Mouse (Mus musculus): ENCODE data around the gene Pglyrp2.

Gene Pglyrp2

DNA sequence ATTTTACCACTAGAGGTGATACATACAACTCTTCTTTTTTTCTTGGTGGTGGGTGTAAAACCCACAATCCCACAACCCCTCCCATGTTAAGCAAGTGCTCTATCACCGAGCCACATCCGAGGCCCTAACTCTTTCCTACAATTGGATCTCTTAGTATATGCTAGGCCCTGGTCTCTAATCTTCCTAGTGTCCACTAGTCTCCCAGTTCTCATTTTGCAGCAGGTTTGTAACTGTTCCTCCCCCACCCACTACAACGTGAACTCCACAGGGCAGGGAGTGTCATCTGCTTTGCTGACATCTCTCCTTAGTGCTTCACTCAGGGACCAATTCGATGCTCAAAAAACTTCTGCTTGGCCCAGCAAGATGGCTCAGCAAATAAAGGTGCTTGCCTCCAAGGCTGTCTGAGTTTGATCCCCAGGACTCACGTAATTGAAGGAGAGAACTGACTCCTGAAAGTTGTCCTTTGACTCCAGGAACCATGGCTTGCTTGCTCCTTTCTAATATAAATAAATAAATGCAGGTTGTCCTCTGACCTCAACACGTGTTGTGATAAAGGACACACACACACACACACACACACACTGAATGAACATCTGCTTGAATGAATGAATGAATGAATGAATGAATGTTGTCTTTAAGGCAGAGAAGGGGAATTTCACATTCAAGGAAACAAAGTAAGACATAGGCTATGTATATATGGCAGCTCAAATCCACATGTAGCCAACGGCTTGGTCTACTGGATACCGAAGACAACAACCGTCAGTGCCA is 21.8 kb downstream of the Pglyrp2 start:
- DNase-seq (ENCODE audit: low read depth, low spot score) = no peak

DNA sequence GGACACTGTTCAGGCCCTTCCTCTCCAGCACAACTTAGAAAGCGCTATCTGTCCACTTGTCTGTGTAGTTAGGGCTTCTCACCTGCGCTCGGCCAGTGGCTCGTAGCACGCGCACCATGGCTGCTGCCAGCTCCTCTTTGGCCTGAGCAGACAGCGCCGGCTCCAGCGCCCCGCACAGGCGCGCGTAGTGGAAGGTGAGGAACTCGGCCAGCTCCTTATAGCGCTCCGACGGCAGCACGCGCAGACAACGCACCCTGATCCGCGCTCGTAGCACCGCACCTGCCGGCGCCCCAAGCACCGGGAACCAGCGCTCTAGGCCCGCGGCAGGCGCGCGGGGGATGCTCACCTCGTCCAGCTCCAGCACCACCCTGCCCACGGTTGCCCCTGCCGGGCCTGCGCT is 27.7 kb downstream of the Pglyrp2 start:
- no peak for DNase-seq (ENCODE audit: low read depth, low spot score)

DNA sequence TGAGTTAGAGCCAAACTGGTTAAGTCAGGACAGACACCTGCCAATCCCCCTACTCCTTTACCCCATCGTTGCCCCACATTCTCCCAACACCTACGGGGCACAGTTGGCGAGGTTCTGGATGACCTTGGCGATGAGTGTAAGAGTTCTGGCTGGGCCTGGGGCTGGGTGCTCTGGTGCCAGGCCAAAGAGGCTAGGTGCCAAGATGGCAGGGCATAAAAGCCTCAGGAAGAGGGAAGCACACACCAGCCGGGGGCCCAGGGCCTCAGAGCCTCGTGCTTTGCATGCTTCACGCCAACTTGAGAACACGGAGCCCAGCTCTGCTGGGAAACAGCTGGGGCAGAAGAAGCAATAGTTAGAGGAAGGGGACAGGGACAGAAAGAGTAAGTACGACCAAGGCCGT is 30.0 kb downstream of the Pglyrp2 start:
- DNase-seq (ENCODE audit: low read depth, low spot score) = no peak

DNA sequence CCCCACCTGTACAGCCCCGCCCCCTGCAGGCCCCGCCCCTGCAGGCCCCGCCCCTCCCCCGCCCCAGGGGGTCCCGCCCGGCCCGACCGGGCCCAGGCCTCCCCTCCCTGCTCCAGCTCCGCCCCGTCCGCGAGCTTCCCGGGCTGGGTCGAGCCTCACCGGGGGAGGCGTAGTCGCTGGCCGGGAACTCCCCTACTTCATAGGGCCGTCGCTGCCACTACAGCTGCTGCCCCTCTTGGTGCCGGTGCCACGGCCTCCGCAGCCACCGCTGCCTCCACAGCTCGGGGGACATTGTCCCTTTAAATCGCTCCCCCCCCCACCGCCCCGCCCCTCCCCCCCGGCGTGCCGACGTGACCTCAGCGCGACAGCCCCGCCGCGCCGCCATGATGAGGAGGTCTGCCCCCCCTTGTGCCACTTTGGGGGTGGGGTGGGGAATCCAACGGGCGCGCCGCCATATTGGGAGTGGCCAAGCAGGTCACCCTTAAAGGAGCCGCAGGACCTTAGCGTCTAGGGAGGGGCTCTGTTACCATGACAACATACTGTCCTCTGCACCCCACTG is 34.8 kb downstream of the Pglyrp2 start, which contains the start of gene Wiz:
Wiz (minus strand) TSS at position 339 of the 559 bp plus-strand sequence.
- peak; percentile 84 for DNase-seq (ENCODE audit: low read depth, low spot score)

DNA sequence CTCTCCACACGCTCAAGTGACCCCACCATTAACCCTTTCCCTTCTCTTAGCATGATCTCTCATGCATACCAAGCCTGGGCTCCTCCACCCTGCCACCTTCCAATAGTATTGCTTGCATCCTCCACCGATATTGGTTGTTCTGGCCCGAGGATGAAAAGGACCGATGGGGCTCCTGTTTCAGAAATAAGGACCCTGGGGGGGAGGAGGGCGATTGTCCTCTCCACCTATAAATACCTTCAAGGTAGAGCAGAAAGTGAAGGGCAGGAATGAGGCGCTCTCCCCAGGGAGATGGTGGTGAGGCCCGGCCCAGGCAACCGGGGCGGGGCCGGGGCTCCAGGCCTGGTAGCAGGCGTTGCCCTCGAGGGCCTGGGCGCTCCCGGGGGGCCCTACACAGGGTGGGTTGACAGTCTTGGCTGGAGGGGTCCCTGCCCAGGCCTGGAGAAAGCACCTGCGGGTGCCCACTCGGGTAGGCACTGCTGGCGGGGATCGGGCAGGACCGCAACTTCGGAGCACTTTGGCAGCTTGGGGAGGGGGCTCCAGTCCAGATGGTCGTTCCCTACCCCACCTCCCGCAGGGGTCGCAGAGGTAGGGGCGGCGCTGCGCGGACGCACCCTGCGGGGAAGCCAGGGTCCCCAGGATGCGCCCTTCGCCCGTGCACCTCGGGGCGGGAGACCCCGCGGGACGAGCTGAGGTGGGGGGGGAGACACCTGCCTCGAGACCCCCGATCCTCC is 35.4 kb downstream of the Pglyrp2 start:
- no peak for DNase-seq (ENCODE audit: low read depth, low spot score)

DNA sequence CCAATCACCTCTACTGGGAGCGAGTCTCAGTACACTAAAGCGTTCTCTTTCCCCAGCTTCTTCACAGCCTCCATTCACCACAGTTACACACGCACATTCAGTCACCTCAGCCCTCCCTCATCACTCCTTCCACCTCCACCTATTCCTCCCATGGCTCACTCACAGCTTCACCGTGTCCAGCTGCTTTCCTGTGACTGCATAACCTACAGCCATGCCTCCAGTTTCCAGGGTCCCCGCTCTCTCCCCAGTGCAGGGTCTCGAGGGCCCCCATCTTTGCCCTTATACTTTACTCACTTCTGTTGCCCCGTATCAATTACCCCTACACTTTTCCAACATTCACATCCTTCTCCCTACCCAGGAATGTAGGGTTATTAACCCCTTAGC is 36.0 kb downstream of the Pglyrp2 start:
- no peak for DNase-seq (ENCODE audit: low read depth, low spot score)

GRCm38 (mm10) chr17:32386659-32387432 is 37.1 kb downstream of the Pglyrp2 start:
- DNase-seq (ENCODE audit: low read depth, low spot score) = peak; percentile 28

DNA sequence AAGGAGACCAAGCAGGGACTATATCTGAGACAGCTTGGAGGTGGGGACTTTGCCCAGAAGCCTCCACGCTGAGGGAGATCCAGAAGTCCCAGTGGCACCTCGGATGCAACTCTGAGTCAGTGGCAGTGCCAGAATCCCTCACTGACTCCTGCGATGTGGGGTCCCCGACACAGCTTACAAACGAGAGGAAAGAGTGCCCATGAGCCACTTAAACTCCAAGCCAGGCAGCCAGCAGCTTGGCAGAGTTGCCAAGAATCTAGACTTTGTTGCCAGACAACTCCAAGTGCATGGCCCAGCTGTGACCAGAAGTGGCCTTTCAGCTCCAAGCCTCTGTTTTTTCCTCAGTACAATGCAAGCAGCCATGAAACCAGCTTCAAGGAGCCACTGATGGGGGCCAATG is 40.3 kb downstream of the Pglyrp2 start:
- no peak for DNase-seq (ENCODE audit: low read depth, low spot score)

- no peak for DNase-seq (ENCODE audit: low read depth, low spot score)
These were observed 41.4 kb downstream of the Pglyrp2 start for GRCm38 (mm10) chr17:32382576-32382975.

- DNase-seq (ENCODE audit: low read depth, low spot score) = no peak
These were observed 45.2 kb downstream of the Pglyrp2 start for GRCm38 (mm10) chr17:32378786-32379185.

DNA sequence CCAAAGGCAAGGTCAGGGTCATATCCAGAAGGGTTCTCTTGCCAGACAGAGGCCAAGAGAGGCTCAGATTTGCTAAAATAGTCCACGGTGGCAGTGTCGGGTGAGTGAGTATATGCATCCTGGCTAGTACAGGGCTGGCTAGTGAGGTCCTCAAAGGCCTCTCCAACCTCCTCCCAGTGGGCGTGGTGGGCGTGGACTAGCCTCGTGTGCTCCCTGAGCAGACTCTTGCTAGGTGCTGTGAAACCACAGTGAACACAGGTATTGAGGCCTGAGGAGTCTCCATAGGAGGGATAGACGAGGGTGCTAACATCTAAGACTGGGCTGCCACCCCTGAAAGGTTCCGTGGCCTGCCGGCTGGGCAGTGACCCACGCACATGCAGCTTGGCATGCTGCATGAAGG is 46.8 kb downstream of the Pglyrp2 start:
- DNase-seq (ENCODE audit: low read depth, low spot score) = no peak

GRCm38 (mm10) chr17:32376475-32376874 is 47.5 kb downstream of the Pglyrp2 start:
- no peak for DNase-seq (ENCODE audit: low read depth, low spot score)

- DNase-seq (ENCODE audit: low read depth, low spot score) = no peak
These were observed 54.9 kb downstream of the Pglyrp2 start for GRCm38 (mm10) chr17:32368991-32369578.

DNA sequence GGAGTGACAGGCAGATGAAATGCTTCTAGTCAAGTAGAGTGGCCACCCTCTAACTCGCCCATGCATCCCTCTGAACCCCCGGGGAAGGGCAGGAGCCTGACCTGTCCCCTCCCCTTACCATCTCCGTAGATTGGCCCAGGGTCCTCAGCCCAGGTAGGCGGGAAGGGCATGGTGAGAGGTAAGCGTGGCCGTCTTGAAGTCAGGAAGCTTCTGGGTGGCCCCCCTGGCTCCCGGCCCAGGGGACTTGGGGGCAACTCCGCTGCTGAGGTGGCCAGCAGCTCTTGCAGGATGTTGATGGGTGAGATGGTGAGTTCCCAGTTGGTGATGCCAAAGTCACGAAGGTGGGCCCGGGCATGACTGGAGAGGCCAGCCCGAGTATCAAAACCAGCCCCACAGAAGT is 56.3 kb downstream of the Pglyrp2 start:
- DNase-seq (ENCODE audit: low read depth, low spot score) = no peak

- no peak for DNase-seq (ENCODE audit: low read depth, low spot score)
These were observed 58.7 kb downstream of the Pglyrp2 start for GRCm38 (mm10) chr17:32365296-32365695.

DNA sequence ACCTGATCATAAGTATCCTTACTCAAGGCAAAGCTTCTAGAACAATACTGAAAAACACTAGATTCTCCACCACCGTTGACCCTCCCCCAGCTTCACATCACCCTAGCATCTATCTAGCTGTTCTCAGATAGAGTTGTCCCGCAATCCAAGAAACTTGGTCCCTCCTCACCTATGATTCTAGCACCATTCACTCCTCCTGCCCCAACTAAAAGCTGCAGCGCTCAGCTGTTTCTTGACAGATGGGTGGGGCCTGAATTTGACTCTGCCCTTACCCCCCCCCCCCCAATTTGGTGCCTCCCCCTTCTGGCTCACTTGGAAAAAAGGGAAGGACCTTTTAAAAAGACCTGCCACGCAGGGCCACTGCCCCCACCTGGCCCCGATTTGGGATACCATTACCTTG is 59.1 kb downstream of the Pglyrp2 start:
- DNase-seq (ENCODE audit: low read depth, low spot score) = no peak

GRCm38 (mm10) chr17:32364331-32364730 is 59.6 kb downstream of the Pglyrp2 start:
- peak; percentile 78 for DNase-seq (ENCODE audit: low read depth, low spot score)

DNA sequence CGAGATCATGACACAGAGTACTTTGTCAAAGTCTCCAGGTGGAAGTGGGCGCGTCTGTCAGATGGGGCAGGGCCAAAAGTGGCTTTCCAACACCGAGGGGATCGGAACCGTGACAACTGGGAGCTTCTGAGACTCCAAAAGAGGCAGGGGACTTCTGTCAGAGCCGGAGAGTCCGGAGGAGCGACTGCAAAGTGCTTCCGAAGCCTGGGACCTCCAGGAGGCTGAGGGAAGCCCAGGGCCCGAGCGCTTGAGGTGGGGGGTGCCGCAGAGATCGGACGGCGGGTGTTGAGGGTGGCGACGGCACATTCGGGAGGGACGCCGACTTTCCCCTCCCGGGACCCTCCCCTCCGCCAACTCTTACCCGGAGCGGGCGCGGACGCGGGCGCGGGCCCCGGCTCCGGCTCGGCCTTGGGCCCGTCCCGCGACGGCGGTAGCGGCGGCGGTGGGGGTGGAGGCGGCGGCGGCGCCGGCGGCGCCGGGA is 60.1 kb downstream of the Pglyrp2 start:
- no peak for DNase-seq (ENCODE audit: low read depth, low spot score)

GRCm38 (mm10) chr17:32362686-32363085 is 61.3 kb downstream of the Pglyrp2 start:
- no peak for DNase-seq (ENCODE audit: low read depth, low spot score)

Data from telencephalon, adult 2 months (tissue).